Mouse (Mus musculus): ENCODE results near the gene Pipox. TPM values are rescaled to one million over a fixed set of nuclear protein-coding genes. Genes with fewer than 3 reads are reported as not detected.

The Pipox gene
- polyA plus RNA-seq, 1 experiment, result 239 TPM

- Histone ChIP-seq H3K36me3 (ENCODE audit: control insufficient read depth, insufficient read depth, low read length) (no peaks in the 10 kb centered on the region), H3K4me3 (ENCODE audit: insufficient read depth, low read depth, low read length) (no peak overlapping the region), H3K4me1 (ENCODE audit: control insufficient read depth, insufficient read depth, low read length) (peaks cover 8% of the 10 kb centered on the region; the same call in 1 of the 2 replicates), H3K27ac (ENCODE audit: insufficient read depth, low read depth, low read length) (no peak overlapping the region), H3K27me3 (replicated peaks; ENCODE audit: control insufficient read depth, insufficient read depth, low read length) (no peaks in the 10 kb centered on the region)
- peak; percentile 33 for DNase-seq
- TF ChIP-seq CTCF (conservative IDR thresholded peaks at IDR 0.05; ENCODE audit: insufficient read depth, insufficient read length, low read depth, low read length) (no peak), POLR2A (IDR thresholded peaks at IDR 0.05; ENCODE audit: low read depth, low read length) (no peak)
- WGBS, result 47% methylated on average over 4 of the region's 4 CpGs
Observed at GRCm38 (mm10) chr11:77871436-77871835, 22.5 kb downstream of the Pipox start.

- H3K36me3 ChIP-seq (ENCODE audit: control insufficient read depth, insufficient read depth, low read length), result peaks cover 2% of the 10 kb centered on the region
- no peak for DNase-seq
- TF ChIP-seq POLR2A (IDR thresholded peaks at IDR 0.05; ENCODE audit: low read depth, low read length), result no peak
- no peak for TF ChIP-seq CTCF (conservative IDR thresholded peaks at IDR 0.05; ENCODE audit: insufficient read depth, insufficient read length, low read depth, low read length)
- 55% methylated on average over 12 of the region's 12 CpGs for WGBS
- H3K27ac ChIP-seq (ENCODE audit: insufficient read depth, low read depth, low read length), result no peak overlapping the region
- no peaks in the 10 kb centered on the region for H3K27me3 ChIP-seq (replicated peaks; ENCODE audit: control insufficient read depth, insufficient read depth, low read length)
- no peak overlapping the region for H3K4me3 ChIP-seq (ENCODE audit: insufficient read depth, low read depth, low read length)
- peaks cover 12% of the 10 kb centered on the region for H3K4me1 ChIP-seq (ENCODE audit: control insufficient read depth, insufficient read depth, low read length)
Observed at GRCm38 (mm10) chr11:77867419-77868083, 26.3 kb downstream of the Pipox start.

GRCm38 (mm10) chr11:77864771-77865170 lies 29.1 kb downstream of the Pipox start:
- H3K27me3 ChIP-seq (replicated peaks; ENCODE audit: control insufficient read depth, insufficient read depth, low read length), result no peaks in the 10 kb centered on the region
- H3K4me3 ChIP-seq (ENCODE audit: insufficient read depth, low read depth, low read length), result no peak overlapping the region
- TF ChIP-seq CTCF (conservative IDR thresholded peaks at IDR 0.05; ENCODE audit: insufficient read depth, insufficient read length, low read depth, low read length) (no peak), POLR2A (IDR thresholded peaks at IDR 0.05; ENCODE audit: low read depth, low read length) (no peak)
- H3K36me3 ChIP-seq (ENCODE audit: control insufficient read depth, insufficient read depth, low read length), result peaks cover 4% of the 10 kb centered on the region
- no peak overlapping the region for H3K27ac ChIP-seq (ENCODE audit: insufficient read depth, low read depth, low read length)
- peaks cover 14% of the 10 kb centered on the region for H3K4me1 ChIP-seq (ENCODE audit: control insufficient read depth, insufficient read depth, low read length)
- no peak for DNase-seq
- 84% methylated on average over 12 of the region's 12 CpGs for WGBS

GRCm38 (mm10) chr11:77862887-77863286 lies 31.0 kb downstream of the Pipox start:
- Histone ChIP-seq H3K27me3 (replicated peaks; ENCODE audit: control insufficient read depth, insufficient read depth, low read length) (no peaks in the 10 kb centered on the region), H3K4me3 (ENCODE audit: insufficient read depth, low read depth, low read length) (no peak overlapping the region), H3K4me1 (ENCODE audit: control insufficient read depth, insufficient read depth, low read length) (peaks cover 14% of the 10 kb centered on the region), H3K36me3 (ENCODE audit: control insufficient read depth, insufficient read depth, low read length) (peaks cover 6% of the 10 kb centered on the region), H3K27ac (ENCODE audit: insufficient read depth, low read depth, low read length) (peak overlapping the region; percentile 92)
- peak; percentile 51 for DNase-seq
- TF ChIP-seq CTCF (conservative IDR thresholded peaks at IDR 0.05; ENCODE audit: insufficient read depth, insufficient read length, low read depth, low read length), result no peak
- TF ChIP-seq POLR2A (IDR thresholded peaks at IDR 0.05; ENCODE audit: low read depth, low read length), result no peak
- 34% methylated on average over 7 of the region's 7 CpGs for WGBS

GRCm38 (mm10) chr11:77860947-77861346 lies 32.9 kb downstream of the Pipox start:
- DNase-seq, result no peak
- no peaks in the 10 kb centered on the region for H3K27me3 ChIP-seq (replicated peaks; ENCODE audit: control insufficient read depth, insufficient read depth, low read length)
- H3K4me1 ChIP-seq (ENCODE audit: control insufficient read depth, insufficient read depth, low read length), result peaks cover 14% of the 10 kb centered on the region
- peaks cover 9% of the 10 kb centered on the region for H3K36me3 ChIP-seq (ENCODE audit: control insufficient read depth, insufficient read depth, low read length)
- TF ChIP-seq POLR2A (IDR thresholded peaks at IDR 0.05; ENCODE audit: low read depth, low read length), result no peak
- no peak for TF ChIP-seq CTCF (conservative IDR thresholded peaks at IDR 0.05; ENCODE audit: insufficient read depth, insufficient read length, low read depth, low read length)
- 79% methylated on average over 9 of the region's 9 CpGs for WGBS
- H3K4me3 ChIP-seq (ENCODE audit: insufficient read depth, low read depth, low read length), result no peak overlapping the region
- H3K27ac ChIP-seq (ENCODE audit: insufficient read depth, low read depth, low read length), result no peak overlapping the region

GRCm38 (mm10) chr11:77858589-77858988 lies 35.3 kb downstream of the Pipox start:
- TF ChIP-seq CTCF (conservative IDR thresholded peaks at IDR 0.05; ENCODE audit: insufficient read depth, insufficient read length, low read depth, low read length) (no peak), POLR2A (IDR thresholded peaks at IDR 0.05; ENCODE audit: low read depth, low read length) (no peak)
- WGBS, result 71% methylated on average over 9 of the region's 9 CpGs
- H3K4me1 ChIP-seq (ENCODE audit: control insufficient read depth, insufficient read depth, low read length), result peaks cover 14% of the 10 kb centered on the region
- no peak overlapping the region for H3K27ac ChIP-seq (ENCODE audit: insufficient read depth, low read depth, low read length)
- DNase-seq, result no peak
- H3K27me3 ChIP-seq (replicated peaks; ENCODE audit: control insufficient read depth, insufficient read depth, low read length), result no peaks in the 10 kb centered on the region
- H3K36me3 ChIP-seq (ENCODE audit: control insufficient read depth, insufficient read depth, low read length), result peaks cover 8% of the 10 kb centered on the region
- H3K4me3 ChIP-seq (ENCODE audit: insufficient read depth, low read depth, low read length), result no peak overlapping the region

GRCm38 (mm10) chr11:77857089-77857488 lies 36.8 kb downstream of the Pipox start:
- Histone ChIP-seq H3K27me3 (replicated peaks; ENCODE audit: control insufficient read depth, insufficient read depth, low read length) (no peaks in the 10 kb centered on the region), H3K4me3 (ENCODE audit: insufficient read depth, low read depth, low read length) (no peak overlapping the region)
- DNase-seq, result no peak

More at GRCm38 (mm10) chr11:77857089-77857488, 36.8 kb downstream of the Pipox start:
- Histone ChIP-seq H3K27ac (ENCODE audit: insufficient read depth, low read depth, low read length) (no peak overlapping the region), H3K36me3 (ENCODE audit: control insufficient read depth, insufficient read depth, low read length) (peaks cover 11% of the 10 kb centered on the region), H3K4me1 (ENCODE audit: control insufficient read depth, insufficient read depth, low read length) (peaks cover 2% of the 10 kb centered on the region)
- no peak for TF ChIP-seq POLR2A (IDR thresholded peaks at IDR 0.05; ENCODE audit: low read depth, low read length)
- TF ChIP-seq CTCF (conservative IDR thresholded peaks at IDR 0.05; ENCODE audit: insufficient read depth, insufficient read length, low read depth, low read length), result no peak
- 87% methylated on average over 6 of the region's 6 CpGs for WGBS

All from kidney, adult 2 months (tissue).